Mouse (Mus musculus): ENCODE results near the gene Aatf. TPM values are rescaled to one million over a fixed set of nuclear protein-coding genes. Genes with fewer than 3 reads are reported as not detected.

Aatf gene
- polyA plus RNA-seq, 1 experiment, result 14.0 TPM

GRCm38 (mm10) chr11:84473093-84473667 is 40.1 kb downstream of the Aatf start:
- Histone ChIP-seq H3K27ac (ENCODE audit: insufficient read depth, low read length) (no peak overlapping the region), H3K27me3 (ENCODE audit: control insufficient read depth, insufficient read depth, low read length) (no peaks in the 10 kb centered on the region), H3K4me1 (ENCODE audit: control insufficient read depth, insufficient read depth, low read length) (no peaks in the 10 kb centered on the region), H3K4me3 (replicated peaks; ENCODE audit: insufficient read depth, low read depth, low read length) (no peak overlapping the region)
- TF ChIP-seq CTCF (IDR thresholded peaks at IDR 0.05; ENCODE audit: borderline replicate concordance, insufficient read depth, low read depth, low read length) (no peak), POLR2A (IDR thresholded peaks at IDR 0.05; ENCODE audit: borderline replicate concordance, insufficient read depth, low read length) (no peak)
- DNase-seq, result no peak
- 86% methylated on average over 4 of the region's 4 CpGs for WGBS

- Histone ChIP-seq H3K27ac (ENCODE audit: insufficient read depth, low read length) (no peak overlapping the region), H3K4me1 (ENCODE audit: control insufficient read depth, insufficient read depth, low read length) (peaks cover 3% of the 10 kb centered on the region; the same call in 1 of the 2 replicates), H3K27me3 (ENCODE audit: control insufficient read depth, insufficient read depth, low read length) (no peaks in the 10 kb centered on the region), H3K4me3 (replicated peaks; ENCODE audit: insufficient read depth, low read depth, low read length) (no peak overlapping the region)
- WGBS, result 31% methylated on average over 5 of the region's 5 CpGs
- TF ChIP-seq CTCF (IDR thresholded peaks at IDR 0.05; ENCODE audit: borderline replicate concordance, insufficient read depth, low read depth, low read length) (no peak), POLR2A (IDR thresholded peaks at IDR 0.05; ENCODE audit: borderline replicate concordance, insufficient read depth, low read length) (no peak)
- no peak for DNase-seq
These were observed 48.8 kb downstream of the Aatf start for GRCm38 (mm10) chr11:84464571-84464970.

GRCm38 (mm10) chr11:84453901-84454300 is 59.4 kb downstream of the Aatf start:
- TF ChIP-seq POLR2A (IDR thresholded peaks at IDR 0.05; ENCODE audit: borderline replicate concordance, insufficient read depth, low read length), result no peak
- TF ChIP-seq CTCF (IDR thresholded peaks at IDR 0.05; ENCODE audit: borderline replicate concordance, insufficient read depth, low read depth, low read length), result no peak
- WGBS, result 76% methylated on average over 7 of the region's 7 CpGs
- H3K27ac ChIP-seq (ENCODE audit: insufficient read depth, low read length), result no peak overlapping the region
- H3K27me3 ChIP-seq (ENCODE audit: control insufficient read depth, insufficient read depth, low read length), result no peaks in the 10 kb centered on the region
- no peak overlapping the region for H3K4me3 ChIP-seq (replicated peaks; ENCODE audit: insufficient read depth, low read depth, low read length)
- H3K4me1 ChIP-seq (ENCODE audit: control insufficient read depth, insufficient read depth, low read length), result peaks cover 4% of the 10 kb centered on the region
- peak; percentile 53 for DNase-seq

- WGBS, result 74% methylated on average over 4 of the region's 4 CpGs
- Histone ChIP-seq H3K4me1 (ENCODE audit: control insufficient read depth, insufficient read depth, low read length) (peaks cover 3% of the 10 kb centered on the region), H3K4me3 (replicated peaks; ENCODE audit: insufficient read depth, low read depth, low read length) (no peak overlapping the region), H3K27me3 (ENCODE audit: control insufficient read depth, insufficient read depth, low read length) (no peaks in the 10 kb centered on the region), H3K27ac (ENCODE audit: insufficient read depth, low read length) (no peak overlapping the region)
- TF ChIP-seq CTCF (IDR thresholded peaks at IDR 0.05; ENCODE audit: borderline replicate concordance, insufficient read depth, low read depth, low read length) (no peak), POLR2A (IDR thresholded peaks at IDR 0.05; ENCODE audit: borderline replicate concordance, insufficient read depth, low read length) (no peak)
- no peak for DNase-seq
These were observed 70.6 kb downstream of the Aatf start for GRCm38 (mm10) chr11:84442554-84443331.

- no peak overlapping the region for H3K27ac ChIP-seq (ENCODE audit: insufficient read depth, low read length)
- H3K4me3 ChIP-seq (replicated peaks; ENCODE audit: insufficient read depth, low read depth, low read length), result no peak overlapping the region
- DNase-seq, result peak; percentile 24 to 47
- H3K4me1 ChIP-seq (ENCODE audit: control insufficient read depth, insufficient read depth, low read length), result peaks cover 3% of the 10 kb centered on the region; the same call in 1 of the 2 replicates
- WGBS, result 64% methylated on average over 3 of the region's 3 CpGs
- TF ChIP-seq POLR2A (IDR thresholded peaks at IDR 0.05; ENCODE audit: borderline replicate concordance, insufficient read depth, low read length), result no peak
- TF ChIP-seq CTCF (IDR thresholded peaks at IDR 0.05; ENCODE audit: borderline replicate concordance, insufficient read depth, low read depth, low read length), result no peak
- no peaks in the 10 kb centered on the region for H3K27me3 ChIP-seq (ENCODE audit: control insufficient read depth, insufficient read depth, low read length)
These were observed 72.9 kb downstream of the Aatf start for GRCm38 (mm10) chr11:84440402-84440801.

- no peaks in the 10 kb centered on the region for H3K27me3 ChIP-seq (ENCODE audit: control insufficient read depth, insufficient read depth, low read length)
- no peaks in the 10 kb centered on the region for H3K4me1 ChIP-seq (ENCODE audit: control insufficient read depth, insufficient read depth, low read length)
- DNase-seq, result no peak
- no peak overlapping the region for H3K4me3 ChIP-seq (replicated peaks; ENCODE audit: insufficient read depth, low read depth, low read length)
- WGBS, result 72% methylated on average over 6 of the region's 6 CpGs
- H3K27ac ChIP-seq (ENCODE audit: insufficient read depth, low read length), result no peak overlapping the region
- TF ChIP-seq POLR2A (IDR thresholded peaks at IDR 0.05; ENCODE audit: borderline replicate concordance, insufficient read depth, low read length) (no peak), CTCF (IDR thresholded peaks at IDR 0.05; ENCODE audit: borderline replicate concordance, insufficient read depth, low read depth, low read length) (no peak)
These were observed 78.4 kb downstream of the Aatf start for GRCm38 (mm10) chr11:84434879-84435278.

- WGBS, result 77% methylated on average over 4 of the region's 4 CpGs
- no peaks in the 10 kb centered on the region for H3K27me3 ChIP-seq (ENCODE audit: control insufficient read depth, insufficient read depth, low read length)
- no peak overlapping the region for H3K27ac ChIP-seq (ENCODE audit: insufficient read depth, low read length)
- DNase-seq, result no peak
- H3K4me3 ChIP-seq (replicated peaks; ENCODE audit: insufficient read depth, low read depth, low read length), result no peak overlapping the region
- H3K4me1 ChIP-seq (ENCODE audit: control insufficient read depth, insufficient read depth, low read length), result no peaks in the 10 kb centered on the region
- TF ChIP-seq CTCF (IDR thresholded peaks at IDR 0.05; ENCODE audit: borderline replicate concordance, insufficient read depth, low read depth, low read length) (no peak), POLR2A (IDR thresholded peaks at IDR 0.05; ENCODE audit: borderline replicate concordance, insufficient read depth, low read length) (no peak)
These were observed 83.0 kb downstream of the Aatf start for GRCm38 (mm10) chr11:84430336-84430735.

GRCm38 (mm10) chr11:84429581-84429980 is 83.7 kb downstream of the Aatf start:
- Histone ChIP-seq H3K4me3 (replicated peaks; ENCODE audit: insufficient read depth, low read depth, low read length) (no peak overlapping the region), H3K4me1 (ENCODE audit: control insufficient read depth, insufficient read depth, low read length) (no peaks in the 10 kb centered on the region), H3K27me3 (ENCODE audit: control insufficient read depth, insufficient read depth, low read length) (no peaks in the 10 kb centered on the region), H3K27ac (ENCODE audit: insufficient read depth, low read length) (no peak overlapping the region)
- 83% methylated on average over 1 of the region's 1 CpGs for WGBS
- TF ChIP-seq POLR2A (IDR thresholded peaks at IDR 0.05; ENCODE audit: borderline replicate concordance, insufficient read depth, low read length), result no peak
- TF ChIP-seq CTCF (IDR thresholded peaks at IDR 0.05; ENCODE audit: borderline replicate concordance, insufficient read depth, low read depth, low read length), result peak; percentile 69
- DNase-seq, result peak; percentile 46 to 59

Data from cerebellum, adult 2 months (tissue).